Mouse (Mus musculus) cortical plate, adult 2 months (tissue): ENCODE measurements around the gene Cacnb2. TPM values are rescaled to one million over a fixed set of nuclear protein-coding genes. Genes with fewer than 3 reads are reported as not detected.

Experiments
- H3K27ac ChIP-seq: fragments of 200-500 bp; 2 replicates; pipeline ENCODE4 v1.5.1; 2012; ENCODE audit warnings: low read length, control low read depth, inconsistent platforms; ENCODE audit not compliant: insufficient read depth
- H3K4me1 ChIP-seq: fragments of 200-500 bp; 2 replicates; pipeline ENCODE4 v1.6.1; 2011; ENCODE audit warnings: low read length; ENCODE audit not compliant: control insufficient read depth, insufficient read depth
- H3K4me3 ChIP-seq: fragments of 200-500 bp; 2 replicates; pipeline ENCODE4 v1.5.1; 2011; ENCODE audit warnings: mild to moderate bottlenecking, low read length, control low read depth; ENCODE audit not compliant: insufficient read depth
- CTCF ChIP-seq: fragments of 200-500 bp; IDR thresholded peaks from 2 replicates; pipeline ENCODE4 v1.5.1; 2011; ENCODE audit warnings: mild to moderate bottlenecking, control low read depth, low read length; ENCODE audit not compliant: insufficient read depth; ENCODE audit errors: extremely low read depth
- POLR2A ChIP-seq: fragments of 200-500 bp; IDR thresholded peaks from 2 replicates; pipeline ENCODE4 v1.6.1; 2011; ENCODE audit warnings: mild to moderate bottlenecking, low read length, control low read depth; ENCODE audit not compliant: insufficient read depth; ENCODE audit errors: extremely low read depth
- polyA plus RNA-seq: library from polyadenylated mRNA; depleted of rRNA; stranded (reverse); fragments of >200 nt; gene quantifications from 2 replicates; pipeline ENCODE4 v1.2.3, GENCODE M21; 2012

The Cacnb2 gene
- polyA plus RNA-seq, 1 experiment = 32.0 TPM

- TF ChIP-seq POLR2A = no peak
- H3K4me1 ChIP-seq = no peaks in the 10 kb centered on the region; the same call in 1 of the 2 replicates
- H3K27ac ChIP-seq = no peak overlapping the region
- no peak overlapping the region for H3K4me3 ChIP-seq
Measured at GRCm38 (mm10) chr2:14850831-14851230, 247.9 kb downstream of the Cacnb2 start.

GRCm38 (mm10) chr2:14851383-14851782 is 248.5 kb downstream of the Cacnb2 start:
- Histone ChIP-seq H3K4me3 (no peak overlapping the region), H3K27ac (no peak overlapping the region), H3K4me1 (no peaks in the 10 kb centered on the region; the same call in 1 of the 2 replicates)
- TF ChIP-seq POLR2A = no peak
- 0 out of 2 replicates have a peak, but pooled peaks have one; percentile 25 for TF ChIP-seq CTCF

- no peak overlapping the region for H3K4me3 ChIP-seq
- no peaks in the 10 kb centered on the region for H3K4me1 ChIP-seq
Measured at GRCm38 (mm10) chr2:14854054-14854453, 251.2 kb downstream of the Cacnb2 start.

GRCm38 (mm10) chr2:14858301-14858700 is 255.4 kb downstream of the Cacnb2 start:
- no peaks in the 10 kb centered on the region for H3K4me1 ChIP-seq
- no peak overlapping the region for H3K4me3 ChIP-seq
- H3K27ac ChIP-seq = no peak overlapping the region
- no peak for TF ChIP-seq POLR2A
- no peak for TF ChIP-seq CTCF

More at GRCm38 (mm10) chr2:14854054-14854453, 251.2 kb downstream of the Cacnb2 start:
- H3K27ac ChIP-seq = no peak overlapping the region
- TF ChIP-seq CTCF (no peak), POLR2A (no peak)

GRCm38 (mm10) chr2:14860350-14860749 is 257.5 kb downstream of the Cacnb2 start:
- Histone ChIP-seq H3K4me1 (no peaks in the 10 kb centered on the region), H3K4me3 (no peak overlapping the region), H3K27ac (no peak overlapping the region)
- TF ChIP-seq POLR2A (no peak), CTCF (no peak)

GRCm38 (mm10) chr2:14861613-14862012 is 258.7 kb downstream of the Cacnb2 start:
- H3K4me3 ChIP-seq = no peak overlapping the region

GRCm38 (mm10) chr2:14862981-14863380 is 260.1 kb downstream of the Cacnb2 start:
- Histone ChIP-seq H3K4me3 (no peak overlapping the region), H3K4me1 (no peaks in the 10 kb centered on the region), H3K27ac (no peak overlapping the region)
- TF ChIP-seq CTCF = no peak
- no peak for TF ChIP-seq POLR2A

More at GRCm38 (mm10) chr2:14861613-14862012, 258.7 kb downstream of the Cacnb2 start:
- TF ChIP-seq POLR2A = no peak
- TF ChIP-seq CTCF = no peak
- no peaks in the 10 kb centered on the region for H3K4me1 ChIP-seq
- no peak overlapping the region for H3K27ac ChIP-seq

- no peak overlapping the region for H3K27ac ChIP-seq
- H3K4me3 ChIP-seq = peak overlapping the region; percentile 60; the same call in 1 of the 2 replicates
Measured at GRCm38 (mm10) chr2:14873116-14873515, 270.2 kb downstream of the Cacnb2 start.

GRCm38 (mm10) chr2:14873701-14874181 is 270.9 kb downstream of the Cacnb2 start:
- Histone ChIP-seq H3K4me1 (peaks cover 2% of the 10 kb centered on the region; the same call in 1 of the 2 replicates), H3K4me3 (peak overlapping the region; percentile 60), H3K27ac (peak overlapping the region; percentile 43)
- TF ChIP-seq POLR2A (no peak), CTCF (no peak)

More at GRCm38 (mm10) chr2:14873116-14873515, 270.2 kb downstream of the Cacnb2 start:
- TF ChIP-seq POLR2A = no peak
- H3K4me1 ChIP-seq = peaks cover 2% of the 10 kb centered on the region; the same call in 1 of the 2 replicates

- Histone ChIP-seq H3K4me1 (peaks cover 2% of the 10 kb centered on the region; the same call in 1 of the 2 replicates), H3K27ac (peak overlapping the region; percentile 43), H3K4me3 (peak overlapping the region; percentile 60)
- TF ChIP-seq CTCF (no peak), POLR2A (peak; percentile 46)
Measured at GRCm38 (mm10) chr2:14874281-14875037, 271.6 kb downstream of the Cacnb2 start.
